Mouse (Mus musculus): ENCODE data around the gene Kpnb1. TPM values are rescaled to one million over a fixed set of nuclear protein-coding genes. Genes with fewer than 3 reads are reported as not detected.

The Kpnb1 gene
- polyA plus RNA-seq, 1 experiment from 2014 or later, result 44.3 TPM

- 77% methylated on average over 5 of the region's 5 CpGs for WGBS
- no peak overlapping the region for H3K4me3 ChIP-seq
- H3K4me1 ChIP-seq, result peaks cover 32% of the 10 kb centered on the region
- H3K4me2 ChIP-seq, result no peak overlapping the region
- no peaks in the 10 kb centered on the region for H3K9me3 ChIP-seq
- no peaks in the 10 kb centered on the region for H3K27me3 ChIP-seq
- H3K27ac ChIP-seq, result no peak overlapping the region
- no peak for ATAC-seq (ENCODE audit: insufficient number of reproducible peaks, low FRiP score, low TSS enrichment, low read depth)
- no peak overlapping the region for H3K9ac ChIP-seq
- peaks cover 60% of the 10 kb centered on the region for H3K36me3 ChIP-seq
These were observed 2.8 kb downstream of the Kpnb1 start for GRCm38 (mm10) chr11:97184875-97185274.

DNA sequence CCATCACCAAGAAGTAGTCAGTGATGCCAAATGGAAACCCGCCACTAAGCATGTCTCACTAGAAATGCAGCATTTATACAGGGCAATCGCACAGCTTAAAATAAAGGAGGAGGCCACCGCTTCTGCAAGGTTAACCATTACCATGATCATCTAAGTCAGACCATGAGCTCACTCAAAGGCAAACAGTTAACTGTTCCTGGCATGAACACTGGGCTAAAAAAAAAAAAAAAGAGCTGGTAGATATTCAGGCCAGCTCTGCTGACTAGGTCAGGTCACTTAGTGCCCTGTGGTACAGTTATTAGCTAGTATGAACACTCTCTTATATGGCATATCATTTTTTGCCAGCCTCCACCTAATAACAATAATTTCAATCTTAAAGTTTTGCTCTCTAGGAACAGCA is 5.2 kb downstream of the Kpnb1 start:
- Histone ChIP-seq H3K36me3 (peaks cover 81% of the 10 kb centered on the region), H3K27me3 (no peaks in the 10 kb centered on the region), H3K4me1 (peaks cover 23% of the 10 kb centered on the region), H3K4me3 (no peak overlapping the region), H3K4me2 (no peak overlapping the region), H3K27ac (no peak overlapping the region), H3K9me3 (no peaks in the 10 kb centered on the region), H3K9ac (no peak overlapping the region)
- WGBS, result 85% methylated on average over 3 of the region's 3 CpGs
- no peak for ATAC-seq (ENCODE audit: insufficient number of reproducible peaks, low FRiP score, low TSS enrichment, low read depth)

DNA sequence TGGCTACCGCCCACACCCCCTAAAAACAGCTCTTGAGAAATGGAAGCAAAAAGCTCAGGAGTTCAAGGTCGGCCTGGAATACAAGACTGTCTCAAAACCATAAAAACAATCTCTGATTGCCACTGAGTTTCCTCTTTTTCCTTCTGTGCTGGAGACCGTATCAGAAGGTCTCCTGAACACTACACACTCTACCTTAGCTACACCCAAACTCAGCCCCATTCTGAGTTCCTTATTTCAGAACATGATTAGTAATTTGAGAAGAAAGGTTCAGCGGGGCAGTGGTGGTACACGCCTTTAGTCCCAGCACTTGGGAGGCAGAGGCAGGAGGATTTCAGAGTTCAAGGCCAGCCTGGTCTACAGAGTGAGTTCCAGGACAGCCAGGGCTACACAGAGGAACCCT is 6.6 kb downstream of the Kpnb1 start:
- Histone ChIP-seq H3K9ac (no peak overlapping the region), H3K27ac (no peak overlapping the region), H3K4me3 (no peak overlapping the region), H3K4me1 (peaks cover 19% of the 10 kb centered on the region), H3K9me3 (no peaks in the 10 kb centered on the region), H3K4me2 (no peak overlapping the region), H3K36me3 (peaks cover 94% of the 10 kb centered on the region), H3K27me3 (no peaks in the 10 kb centered on the region)
- 81% methylated on average over 5 of the region's 5 CpGs for WGBS
- ATAC-seq (ENCODE audit: insufficient number of reproducible peaks, low FRiP score, low TSS enrichment, low read depth), result no peak

DNA sequence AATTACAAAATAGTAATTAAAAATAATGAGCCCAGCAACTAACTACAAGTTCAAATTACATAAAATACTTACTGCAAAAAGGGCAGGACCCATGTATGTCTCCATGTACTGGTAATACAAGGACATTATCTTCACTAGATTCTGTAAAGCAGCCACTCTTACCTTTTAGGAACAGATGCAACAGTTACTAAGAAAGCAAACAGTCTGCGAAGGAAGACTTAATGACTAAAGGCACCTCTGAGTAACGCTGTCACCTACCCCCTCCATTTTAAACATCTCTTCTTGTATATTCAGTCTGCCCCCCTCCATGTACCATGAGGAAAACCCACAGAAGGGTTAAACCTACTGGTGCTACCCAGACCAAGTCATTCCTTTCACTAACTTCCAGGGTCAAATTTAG is 9.5 kb downstream of the Kpnb1 start:
- Histone ChIP-seq H3K4me1 (no peaks in the 10 kb centered on the region), H3K36me3 (peaks cover 97% of the 10 kb centered on the region), H3K27me3 (no peaks in the 10 kb centered on the region), H3K9me3 (no peaks in the 10 kb centered on the region), H3K9ac (no peak overlapping the region), H3K4me3 (no peak overlapping the region), H3K4me2 (no peak overlapping the region), H3K27ac (no peak overlapping the region)
- ATAC-seq (ENCODE audit: insufficient number of reproducible peaks, low FRiP score, low TSS enrichment, low read depth), result no peak
- 99% methylated on average over 2 of the region's 2 CpGs for WGBS

DNA sequence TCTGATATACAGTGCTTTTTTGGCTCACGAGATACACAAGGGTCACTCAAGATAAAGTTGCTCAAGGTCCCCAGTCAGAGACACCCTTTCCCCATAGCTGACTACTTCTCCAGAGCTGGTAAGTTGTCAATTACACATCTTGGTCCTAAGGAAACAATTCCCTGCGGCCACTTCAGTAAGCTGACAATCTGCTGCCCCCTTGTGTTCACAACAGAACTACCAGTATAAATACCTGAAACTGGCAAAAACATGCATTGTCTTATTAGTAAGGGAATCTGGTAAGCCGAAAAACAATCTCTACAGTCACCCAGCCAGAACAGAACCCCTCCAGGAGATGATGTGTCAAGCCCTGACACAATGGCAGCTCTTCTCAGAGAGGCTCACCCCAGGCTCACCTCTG is 10.8 kb downstream of the Kpnb1 start:
- H3K4me2 ChIP-seq, result no peak overlapping the region
- no peak overlapping the region for H3K9ac ChIP-seq
- no peak overlapping the region for H3K4me3 ChIP-seq
- no peak for ATAC-seq (ENCODE audit: insufficient number of reproducible peaks, low FRiP score, low TSS enrichment, low read depth)
- peaks cover 96% of the 10 kb centered on the region for H3K36me3 ChIP-seq
- WGBS, result 43% methylated on average over 3 of the region's 3 CpGs
- no peaks in the 10 kb centered on the region for H3K27me3 ChIP-seq
- H3K9me3 ChIP-seq, result no peaks in the 10 kb centered on the region
- H3K27ac ChIP-seq, result no peak overlapping the region
- no peaks in the 10 kb centered on the region for H3K4me1 ChIP-seq

DNA sequence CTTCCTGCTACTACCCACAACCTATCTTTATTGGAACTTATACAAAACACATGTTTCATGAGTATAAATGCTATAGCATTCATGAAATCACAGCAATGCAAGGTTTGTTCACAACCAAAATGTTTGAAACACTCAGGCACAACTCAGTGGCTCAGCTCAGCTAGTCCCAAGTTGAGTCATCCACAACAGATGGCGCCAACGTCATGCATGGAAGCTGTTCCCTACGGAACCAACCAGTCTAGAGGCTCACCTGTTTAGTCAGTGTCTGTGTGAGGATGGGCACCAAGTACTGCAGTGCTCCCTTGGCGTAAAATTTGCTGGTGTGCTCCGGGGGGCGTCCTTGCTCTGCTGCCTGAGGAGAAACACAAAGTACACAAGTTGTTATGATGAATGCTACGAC is 12.2 kb downstream of the Kpnb1 start:
- H3K36me3 ChIP-seq, result peaks cover 96% of the 10 kb centered on the region

GRCm38 (mm10) chr11:97160341-97160740 is 27.3 kb downstream of the Kpnb1 start:
- 75% methylated on average over 6 of the region's 6 CpGs for WGBS
- ATAC-seq (ENCODE audit: insufficient number of reproducible peaks, low FRiP score, low TSS enrichment, low read depth), result no peak
- no peaks in the 10 kb centered on the region for H3K27me3 ChIP-seq

More for the DNA sequence above, 12.2 kb downstream of the Kpnb1 start:
- Histone ChIP-seq H3K4me1 (no peaks in the 10 kb centered on the region), H3K4me3 (no peak overlapping the region), H3K9ac (no peak overlapping the region), H3K4me2 (no peak overlapping the region), H3K9me3 (no peaks in the 10 kb centered on the region), H3K27me3 (no peaks in the 10 kb centered on the region), H3K27ac (no peak overlapping the region)
- no peak for ATAC-seq (ENCODE audit: insufficient number of reproducible peaks, low FRiP score, low TSS enrichment, low read depth)
- 93% methylated on average over 7 of the region's 7 CpGs for WGBS

GRCm38 (mm10) chr11:97156999-97157398 is 30.7 kb downstream of the Kpnb1 start:
- H3K4me1 ChIP-seq, result peaks cover 15% of the 10 kb centered on the region
- H3K9me3 ChIP-seq, result no peaks in the 10 kb centered on the region
- peaks cover 56% of the 10 kb centered on the region for H3K36me3 ChIP-seq
- no peak overlapping the region for H3K4me3 ChIP-seq
- no peak overlapping the region for H3K27ac ChIP-seq
- no peak overlapping the region for H3K9ac ChIP-seq
- no peak overlapping the region for H3K4me2 ChIP-seq
- ATAC-seq (ENCODE audit: insufficient number of reproducible peaks, low FRiP score, low TSS enrichment, low read depth), result no peak
- 72% methylated on average over 7 of the region's 7 CpGs for WGBS
- H3K27me3 ChIP-seq, result no peaks in the 10 kb centered on the region

More at GRCm38 (mm10) chr11:97160341-97160740, 27.3 kb downstream of the Kpnb1 start:
- Histone ChIP-seq H3K9ac (no peak overlapping the region), H3K4me3 (no peak overlapping the region), H3K4me2 (no peak overlapping the region), H3K9me3 (no peaks in the 10 kb centered on the region), H3K4me1 (no peaks in the 10 kb centered on the region), H3K27ac (no peak overlapping the region), H3K36me3 (peaks cover 87% of the 10 kb centered on the region)

- no peak overlapping the region for H3K9ac ChIP-seq
These were observed 34.9 kb downstream of the Kpnb1 start for GRCm38 (mm10) chr11:97152662-97153287.

GRCm38 (mm10) chr11:97152023-97152426 is 35.7 kb downstream of the Kpnb1 start:
- no peak overlapping the region for H3K9ac ChIP-seq
- no peak for ATAC-seq (ENCODE audit: insufficient number of reproducible peaks, low FRiP score, low TSS enrichment, low read depth)

More at GRCm38 (mm10) chr11:97152662-97153287, 34.9 kb downstream of the Kpnb1 start:
- H3K4me2 ChIP-seq, result no peak overlapping the region; the same call in 1 of the 2 replicates
- no peak for ATAC-seq (ENCODE audit: insufficient number of reproducible peaks, low FRiP score, low TSS enrichment, low read depth)
- no peaks in the 10 kb centered on the region for H3K9me3 ChIP-seq
- H3K36me3 ChIP-seq, result peaks cover 23% of the 10 kb centered on the region
- H3K4me3 ChIP-seq, result no peak overlapping the region
- H3K27ac ChIP-seq, result no peak overlapping the region
- H3K27me3 ChIP-seq, result no peaks in the 10 kb centered on the region
- H3K4me1 ChIP-seq, result peaks cover 44% of the 10 kb centered on the region
- WGBS, result 25% methylated on average over 10 of the region's 10 CpGs

GRCm38 (mm10) chr11:97151343-97151801 is 36.3 kb downstream of the Kpnb1 start, which contains the start of gene Tbkbp1:
TSS of gene Tbkbp1 (minus strand) at chr11:97151495.
- peak within 1 kb of the TSS; percentile 93 for H3K27ac ChIP-seq
- H3K9ac ChIP-seq, result peak within 1 kb of the TSS; percentile 68
- H3K9me3 ChIP-seq, result no peaks in the 10 kb centered on the region
- WGBS, result 0% methylated on average over 19 of the region's 64 CpGs
- peak within 1 kb of the TSS; percentile 82 for H3K4me3 ChIP-seq
- ATAC-seq (ENCODE audit: insufficient number of reproducible peaks, low FRiP score, low TSS enrichment, low read depth), result no peak
- no peaks in the 10 kb centered on the region for H3K27me3 ChIP-seq
- peaks cover 25% of the 10 kb centered on the region for H3K36me3 ChIP-seq
- peaks cover 52% of the 10 kb centered on the region for H3K4me1 ChIP-seq
- peak within 1 kb of the TSS; percentile 85 for H3K4me2 ChIP-seq

More at GRCm38 (mm10) chr11:97152023-97152426, 35.7 kb downstream of the Kpnb1 start:
- Histone ChIP-seq H3K4me3 (peak overlapping the region; percentile 82), H3K27me3 (no peaks in the 10 kb centered on the region), H3K27ac (peak overlapping the region; percentile 93), H3K4me1 (peaks cover 48% of the 10 kb centered on the region), H3K36me3 (peaks cover 23% of the 10 kb centered on the region), H3K4me2 (peak overlapping the region; percentile 85), H3K9me3 (no peaks in the 10 kb centered on the region)
- 1% methylated on average over 11 of the region's 11 CpGs for WGBS

GRCm38 (mm10) chr11:97150411-97151330 is 37.0 kb downstream of the Kpnb1 start:
- H3K4me2 ChIP-seq, result peak overlapping the region; percentile 85
- peaks cover 28% of the 10 kb centered on the region for H3K36me3 ChIP-seq
- H3K27me3 ChIP-seq, result no peaks in the 10 kb centered on the region
- peak; percentile 71 for ATAC-seq (ENCODE audit: insufficient number of reproducible peaks, low FRiP score, low TSS enrichment, low read depth)
- no peaks in the 10 kb centered on the region for H3K9me3 ChIP-seq
- under 1% methylated on average over 78 of the region's 102 CpGs for WGBS
- peak overlapping the region; percentile 93 for H3K27ac ChIP-seq
- H3K9ac ChIP-seq, result peak overlapping the region; percentile 68
- H3K4me3 ChIP-seq, result peak overlapping the region; percentile 82
- H3K4me1 ChIP-seq, result peaks cover 56% of the 10 kb centered on the region
